Mouse (Mus musculus): Measurements from ENCODE around the gene Auts2.

Auts2 gene

DNA sequence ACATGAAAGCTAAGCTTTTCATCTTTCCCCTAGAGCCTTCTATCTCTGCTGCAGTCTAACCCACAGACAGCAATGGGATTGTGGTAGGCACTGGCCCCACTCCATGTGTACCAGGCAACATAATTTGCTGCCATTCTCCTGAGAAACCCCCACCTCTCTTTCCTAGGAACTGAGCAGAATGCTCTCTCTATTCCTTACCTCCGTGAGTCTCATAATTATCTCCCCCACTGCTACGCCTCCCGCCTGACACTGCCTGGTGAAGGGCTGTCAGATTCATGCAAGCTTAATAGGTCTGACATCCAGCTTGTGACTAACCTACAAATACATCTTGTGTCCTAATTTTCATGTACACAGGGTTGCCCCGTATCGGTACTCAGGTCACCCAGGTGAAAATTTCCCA, 744.8 kb downstream of the Auts2 start:
- DNase-seq (ENCODE audit: low spot score): no peak

DNA sequence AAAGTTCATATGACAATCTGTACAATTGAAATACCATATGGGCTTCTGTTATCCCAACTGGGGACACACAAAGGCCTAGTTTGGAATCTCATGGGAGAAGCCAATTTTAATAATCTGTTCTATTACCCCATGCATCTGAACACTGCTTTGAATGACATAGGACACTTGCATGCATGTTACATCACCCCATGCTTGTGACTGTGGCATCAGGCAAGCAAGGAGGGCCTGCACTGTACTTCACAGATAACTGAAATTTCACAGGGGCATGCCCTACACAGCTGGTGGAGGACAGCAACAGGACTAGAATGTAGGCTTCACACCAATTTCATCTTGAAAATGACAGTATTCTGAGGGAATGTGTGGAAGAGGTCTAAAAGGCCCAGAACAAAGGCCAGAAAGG, 746.1 kb downstream of the Auts2 start:
- DNase-seq (ENCODE audit: low spot score): no peak

DNA sequence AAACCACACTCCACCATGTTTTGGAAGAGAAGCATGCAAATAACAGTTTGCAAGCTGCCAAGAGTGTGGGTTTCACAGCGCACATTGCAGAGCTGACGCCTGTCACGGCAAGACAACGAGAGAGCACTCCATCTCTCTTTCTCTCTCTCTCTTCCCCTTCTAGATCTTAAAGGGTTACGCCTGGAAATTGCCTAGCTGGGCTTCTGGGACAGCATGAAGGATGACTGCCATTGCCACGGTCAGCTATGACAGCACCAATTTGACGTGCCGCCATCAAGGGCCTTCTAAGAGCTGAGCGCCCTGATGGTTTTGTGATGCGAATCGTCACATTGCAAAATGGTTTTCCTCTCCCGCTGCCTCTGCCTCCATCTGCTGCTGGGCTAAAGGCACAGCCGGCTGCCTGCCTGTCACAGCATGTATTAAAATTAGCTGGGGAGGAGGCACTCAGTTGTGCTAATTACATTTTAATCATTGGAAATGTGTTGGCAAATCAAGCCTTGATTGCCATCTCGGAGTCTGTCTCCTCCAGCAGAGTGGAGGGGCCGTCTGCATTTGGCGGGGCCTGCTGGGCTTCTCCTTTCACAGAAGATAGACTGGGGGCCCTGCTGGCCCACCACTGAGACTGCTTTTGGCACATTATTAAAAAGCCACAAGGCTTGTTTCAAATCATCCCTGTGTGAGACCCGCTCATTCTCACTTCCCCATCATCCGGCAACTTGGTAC, 748.6 kb downstream of the Auts2 start:
- DNase-seq (ENCODE audit: low spot score): no peak

DNA sequence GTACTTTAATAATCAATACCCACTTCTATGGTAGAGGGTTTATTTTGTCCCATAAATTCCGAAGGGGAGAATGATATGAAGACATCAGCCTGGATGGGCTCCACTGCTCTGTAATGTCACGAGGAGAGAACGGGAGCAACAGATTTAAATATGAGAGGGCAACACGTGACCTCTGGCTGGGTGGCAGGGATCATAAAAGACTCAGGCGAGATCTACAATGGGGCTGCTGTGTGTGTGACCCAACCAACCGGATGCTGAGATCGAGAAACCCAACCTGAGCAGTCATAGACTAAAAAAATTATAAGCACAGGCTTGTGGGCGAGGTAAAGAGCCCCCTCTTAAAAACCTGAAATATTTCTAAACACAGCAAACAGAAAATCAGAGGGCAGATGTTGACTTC, 753.5 kb downstream of the Auts2 start:
- no peak for DNase-seq (ENCODE audit: low spot score)

DNA sequence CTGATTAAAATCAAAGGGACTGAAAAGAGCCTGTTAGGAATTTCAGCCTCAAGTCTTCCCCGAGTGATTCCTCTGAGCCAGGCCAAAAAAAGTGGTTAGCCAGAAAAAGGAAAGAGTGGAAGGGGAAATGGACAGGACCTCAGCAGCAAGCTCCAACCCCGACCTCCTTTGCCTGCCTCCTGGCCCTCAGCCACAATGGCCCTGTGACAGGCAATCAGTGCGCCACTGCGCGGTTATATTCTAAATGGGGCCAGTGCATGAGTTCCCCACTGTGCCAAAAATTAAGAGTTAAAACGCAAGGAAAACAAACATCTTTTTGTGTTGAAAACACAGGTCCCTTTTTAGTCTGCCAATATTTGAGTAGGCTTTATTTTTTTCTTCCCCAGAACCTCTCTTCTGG, 755.1 kb downstream of the Auts2 start:
- no peak for DNase-seq (ENCODE audit: low spot score)

DNA sequence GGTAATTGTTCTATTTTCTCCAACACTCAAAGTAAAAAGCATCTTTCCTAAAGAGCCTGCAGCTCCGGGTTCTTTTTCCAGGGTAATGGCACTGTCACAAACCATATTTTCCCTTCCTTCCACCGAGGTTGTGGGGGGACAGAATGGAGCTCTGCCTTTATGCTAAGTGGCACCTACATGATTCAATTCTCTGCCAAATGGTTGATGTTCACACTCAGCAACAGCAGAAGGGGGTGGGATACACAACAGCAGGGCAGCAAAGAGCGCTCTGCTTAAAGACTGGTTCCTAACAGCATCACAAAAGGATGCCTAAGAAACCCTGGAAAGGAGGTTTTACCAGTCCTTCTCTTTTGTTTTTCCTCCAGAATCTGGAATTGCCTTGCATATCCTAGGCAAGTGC, 759.9 kb downstream of the Auts2 start:
- no peak for DNase-seq (ENCODE audit: low spot score)

DNA sequence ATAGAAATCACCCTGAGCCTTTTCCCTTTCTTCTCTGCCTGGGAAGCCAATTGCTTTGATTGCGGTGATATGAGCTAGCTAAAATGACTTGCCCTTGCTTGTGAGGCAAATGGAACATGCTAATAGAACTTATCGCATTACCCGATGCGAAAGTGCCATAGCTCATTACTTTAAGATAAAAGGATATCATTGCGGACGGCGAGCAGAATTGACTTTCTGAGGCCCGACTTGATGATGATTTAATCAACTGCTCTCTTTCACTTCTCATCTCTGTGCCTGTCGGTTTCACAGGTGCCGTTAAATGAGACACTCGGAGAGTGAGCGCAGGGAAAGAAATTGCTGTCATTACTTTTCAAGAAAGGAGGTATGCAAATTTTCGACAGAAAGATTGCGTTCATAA, 762.1 kb downstream of the Auts2 start:
- DNase-seq (ENCODE audit: low spot score): no peak

DNA sequence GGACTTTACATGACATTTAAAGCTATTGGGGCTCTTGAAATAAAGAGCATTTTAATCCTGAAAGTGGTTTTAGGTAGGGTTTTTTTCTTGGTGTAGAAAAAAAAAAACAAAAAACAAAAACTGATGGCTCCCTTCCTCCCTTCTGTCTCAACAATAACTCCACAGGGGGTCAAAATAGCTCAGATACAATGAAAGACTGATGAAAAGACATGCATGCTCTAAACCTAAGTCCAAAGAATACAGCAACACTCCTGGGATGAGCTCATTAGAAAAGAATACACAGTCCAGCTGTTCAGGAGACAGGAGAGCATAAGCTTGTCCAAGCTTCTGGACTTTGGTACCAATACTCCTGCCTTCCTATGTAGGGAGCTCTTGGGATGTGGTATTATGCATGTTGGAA, 764.0 kb downstream of the Auts2 start:
- DNase-seq (ENCODE audit: low spot score): no peak

DNA sequence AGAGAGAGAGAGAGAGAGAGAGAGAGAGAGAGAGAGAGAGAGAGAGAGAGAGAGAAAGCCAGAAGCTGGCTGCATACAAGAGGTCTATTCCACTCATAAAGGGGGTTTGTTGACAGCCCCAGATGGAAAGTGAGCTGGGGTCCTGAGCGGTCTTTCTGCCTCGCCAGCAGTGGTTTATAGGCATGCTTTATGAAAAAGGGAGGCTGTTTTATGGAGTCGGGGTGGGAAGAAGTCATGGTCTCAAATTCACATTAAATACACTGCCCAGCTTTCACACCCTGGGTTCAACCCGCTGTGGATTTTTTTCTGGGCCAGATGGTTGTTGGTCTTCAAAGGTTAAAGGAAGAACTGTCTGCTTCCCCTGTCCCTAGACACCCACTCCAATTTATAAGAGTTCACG, 767.5 kb downstream of the Auts2 start:
- no peak for DNase-seq (ENCODE audit: low spot score)

DNA sequence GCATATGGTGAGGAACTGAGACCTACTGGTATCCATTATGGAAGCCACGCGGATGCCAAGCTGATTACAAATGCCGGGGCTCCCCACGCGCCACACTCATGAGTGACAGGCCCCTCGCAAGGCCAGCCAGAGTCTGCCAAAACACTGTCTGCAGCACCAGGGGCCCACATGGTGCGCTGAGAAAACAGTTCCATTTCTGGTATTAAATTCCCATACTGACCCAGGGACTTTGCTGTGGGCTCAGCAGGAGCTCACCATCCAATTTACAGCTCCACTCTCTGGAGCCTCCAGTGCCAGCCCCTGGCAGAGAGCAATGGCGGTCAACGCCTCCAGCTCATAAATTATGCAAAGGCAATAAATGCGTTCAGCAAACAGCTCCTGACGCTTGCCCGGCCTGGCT, 767.9 kb downstream of the Auts2 start:
- DNase-seq (ENCODE audit: low spot score): no peak

DNA sequence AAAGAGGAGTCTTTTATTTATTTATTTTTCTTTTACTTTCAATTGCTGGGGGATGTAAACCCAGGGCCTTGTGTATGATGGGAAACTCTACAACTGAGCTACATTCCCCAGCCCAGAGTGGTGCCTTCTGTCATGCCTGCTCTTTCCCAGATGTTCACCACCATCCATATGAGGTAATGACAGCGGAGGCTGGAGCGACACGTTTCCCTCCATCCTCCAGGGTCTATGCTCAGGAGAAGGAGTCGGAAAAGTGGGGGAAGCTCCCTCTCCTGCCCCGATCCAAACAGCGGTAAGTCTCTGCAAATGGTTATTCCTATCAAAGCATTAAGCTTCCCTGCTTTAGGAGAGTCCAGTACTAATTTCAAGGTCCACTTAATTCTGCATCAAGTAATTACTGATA, 768.4 kb downstream of the Auts2 start:
- no peak for DNase-seq (ENCODE audit: low spot score)

DNA sequence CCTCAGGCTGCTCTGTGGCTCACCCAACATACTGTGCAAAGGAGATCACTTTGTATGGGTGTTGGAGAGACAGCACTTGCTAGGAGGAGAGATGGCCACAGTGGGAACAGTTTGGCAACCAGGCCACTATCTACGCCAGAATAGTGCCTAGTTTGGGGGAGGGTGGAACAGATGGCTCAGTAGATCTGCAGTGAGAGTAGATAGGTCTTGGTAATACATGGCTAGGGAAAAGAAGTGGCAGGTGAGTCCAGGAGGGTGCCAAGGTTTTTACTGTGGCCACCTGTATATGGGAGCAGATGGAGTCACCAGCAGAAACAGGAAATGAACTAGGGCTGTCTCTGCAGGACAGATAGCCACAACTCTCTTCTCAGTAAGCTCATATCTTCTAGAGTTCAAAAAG, 770.5 kb downstream of the Auts2 start:
- no peak for DNase-seq (ENCODE audit: low spot score)

DNA sequence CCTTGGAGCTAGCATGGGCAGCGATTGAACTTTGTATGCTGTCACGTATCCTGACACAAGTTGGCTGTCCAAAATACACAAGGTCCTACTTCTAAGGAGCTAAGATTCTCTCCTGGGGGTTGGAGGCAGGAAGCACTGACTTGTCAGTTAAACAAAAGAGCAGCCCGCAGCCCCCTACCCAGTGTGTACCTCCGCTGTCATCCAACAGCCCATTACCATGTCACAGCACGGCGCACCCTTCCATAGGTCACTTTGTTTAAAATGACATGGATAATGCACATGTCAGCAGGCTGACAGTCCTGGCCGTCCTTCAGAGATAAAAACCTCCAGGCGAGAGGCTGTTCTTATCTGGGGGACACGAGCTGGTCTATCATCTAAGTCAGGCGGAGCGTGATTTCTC, 773.9 kb downstream of the Auts2 start:
- DNase-seq (ENCODE audit: low spot score): no peak

DNA sequence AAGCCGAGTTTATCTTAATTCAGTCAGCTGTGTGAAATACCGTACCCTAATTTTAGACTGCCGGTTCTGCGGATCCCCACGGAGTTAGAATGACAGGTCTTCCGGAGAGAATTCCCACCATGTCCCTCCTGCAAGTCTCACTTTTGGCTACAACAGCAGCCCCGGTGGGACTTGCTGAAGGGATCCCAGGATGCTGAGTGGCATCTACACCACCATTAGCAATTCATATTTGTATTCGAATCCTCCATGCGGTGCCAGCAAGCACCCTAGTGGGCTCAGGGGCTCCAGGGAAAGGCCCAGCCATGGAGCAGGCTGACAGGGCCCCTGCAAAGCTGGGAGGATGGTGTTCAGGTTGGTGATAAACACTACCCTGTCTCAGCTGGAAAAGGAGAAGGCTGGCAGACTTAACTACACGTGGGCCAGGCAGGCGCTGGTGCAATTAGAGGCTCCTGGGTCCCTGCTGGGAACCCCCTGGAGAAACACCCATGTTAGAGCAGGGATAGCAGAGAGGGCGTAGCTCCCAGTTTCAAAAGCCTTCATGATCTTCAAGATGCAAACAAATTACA, 775.4 kb downstream of the Auts2 start:
- no peak for DNase-seq (ENCODE audit: low spot score)

DNA sequence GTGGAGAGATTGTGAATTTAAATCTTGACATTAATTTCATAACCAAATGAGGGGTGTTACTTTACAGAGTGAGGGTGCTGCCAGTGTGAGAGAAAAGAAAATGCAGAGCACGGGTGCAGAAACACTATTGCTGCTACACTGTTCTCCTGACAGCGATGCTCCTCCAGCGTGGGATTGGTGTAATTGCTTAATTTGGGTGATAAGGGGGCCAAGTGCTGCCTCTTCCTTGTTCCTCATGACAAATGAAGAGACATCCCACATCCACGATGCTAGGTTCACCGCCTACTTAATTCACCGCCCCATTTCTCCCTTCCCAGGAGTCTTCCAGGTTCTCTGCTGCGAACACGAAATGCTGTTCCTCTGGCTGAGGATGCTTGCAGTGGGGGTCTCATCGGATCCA, 776.0 kb downstream of the Auts2 start:
- no peak for DNase-seq (ENCODE audit: low spot score)

DNA sequence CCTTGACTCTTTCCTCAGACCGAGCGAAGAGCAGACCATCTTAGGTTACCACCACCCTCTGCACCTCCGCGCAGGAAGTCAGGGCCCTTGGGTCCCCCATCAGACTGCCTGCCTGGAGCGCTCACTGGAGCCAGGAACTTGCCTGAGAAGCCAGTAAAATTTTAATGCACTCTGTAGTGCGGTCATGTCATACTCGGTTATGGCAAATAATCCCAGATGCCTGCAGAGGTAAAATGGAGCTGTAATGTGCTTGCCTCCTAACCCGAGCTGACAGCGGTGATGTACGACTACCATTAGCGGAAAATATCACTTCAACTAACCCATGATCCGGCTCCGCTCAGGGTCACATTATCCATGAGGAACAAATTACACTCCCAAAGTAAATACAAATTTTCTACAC, 783.7 kb downstream of the Auts2 start:
- DNase-seq (ENCODE audit: low spot score): no peak

DNA sequence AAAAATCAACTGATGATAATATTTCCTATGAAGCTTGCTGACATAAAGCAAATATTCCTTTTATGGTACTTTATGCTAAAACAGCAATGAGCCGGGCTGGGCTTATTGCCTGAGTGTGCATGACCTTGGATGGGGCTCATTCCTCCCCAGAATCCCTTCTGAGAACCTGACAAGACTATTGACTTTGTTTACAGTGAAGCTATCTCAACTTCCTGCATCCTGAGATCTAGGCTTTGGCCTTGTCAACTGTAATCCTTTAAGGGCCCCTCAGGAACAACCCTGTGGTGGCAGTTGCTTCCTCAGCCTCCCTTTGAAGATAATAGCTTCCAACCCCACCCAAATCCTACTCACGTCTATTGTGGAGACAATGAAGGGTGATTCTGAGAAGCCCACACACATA, 792.8 kb downstream of the Auts2 start:
- DNase-seq (ENCODE audit: low spot score): no peak

DNA sequence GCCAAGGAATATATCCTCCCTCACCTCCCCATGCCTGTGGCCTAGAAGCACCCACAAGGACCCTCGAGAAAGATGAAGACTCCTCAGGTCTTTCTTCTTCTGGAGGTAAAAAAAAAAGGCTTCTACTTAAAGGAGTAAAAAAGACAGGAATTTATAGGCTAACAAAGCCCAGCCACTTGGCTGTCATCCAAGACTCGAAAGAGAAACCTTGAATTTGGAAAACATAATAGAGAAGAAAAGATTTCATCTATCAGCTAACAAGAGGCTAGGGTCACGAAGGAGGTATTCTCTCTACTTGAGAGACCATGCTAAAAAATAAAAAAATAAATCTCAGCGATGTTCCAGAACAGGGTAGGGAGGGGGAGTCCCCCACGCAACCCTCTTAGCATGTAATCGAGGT, 793.9 kb downstream of the Auts2 start:
- no peak for DNase-seq (ENCODE audit: low spot score)

DNA sequence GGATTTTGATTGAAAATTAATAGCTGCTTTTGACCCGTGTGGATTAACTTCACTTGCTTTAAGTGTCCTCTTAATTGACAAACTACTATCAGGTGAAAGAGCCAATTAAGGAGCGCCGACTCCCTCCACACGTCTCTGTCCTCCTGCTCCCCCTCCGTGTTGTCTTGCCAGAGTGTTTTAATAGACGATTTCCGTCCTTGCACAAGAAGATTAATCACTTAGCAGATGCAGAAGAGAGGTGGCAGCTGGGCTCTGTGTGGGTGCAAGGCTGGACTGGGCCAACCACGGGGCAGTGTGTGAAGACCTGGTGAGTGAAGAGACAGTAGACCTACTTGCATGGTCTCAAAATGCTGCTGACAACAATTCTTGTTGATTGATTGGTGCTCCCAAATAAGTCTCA, 800.1 kb downstream of the Auts2 start:
- DNase-seq (ENCODE audit: low spot score): no peak

DNA sequence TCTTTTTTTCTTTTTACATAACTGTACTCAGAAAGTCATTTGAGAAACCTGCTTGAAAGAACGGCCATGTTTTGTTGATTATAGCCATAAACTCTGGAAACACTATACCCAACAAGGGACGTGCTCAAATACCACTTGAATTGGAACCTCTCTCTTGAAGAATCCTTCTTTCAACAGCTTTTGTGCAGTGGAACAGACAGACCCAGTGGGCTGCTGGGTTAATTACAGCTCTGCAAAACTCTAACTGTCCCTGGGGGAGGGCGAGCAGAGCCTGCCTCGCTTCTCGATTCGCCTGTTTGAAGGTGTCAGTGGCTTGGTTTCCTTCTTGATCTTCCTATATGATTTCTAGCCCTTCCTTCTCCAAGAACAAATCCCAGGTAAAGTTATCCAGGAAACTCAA, 805.7 kb downstream of the Auts2 start:
- no peak for DNase-seq (ENCODE audit: low spot score)

DNA sequence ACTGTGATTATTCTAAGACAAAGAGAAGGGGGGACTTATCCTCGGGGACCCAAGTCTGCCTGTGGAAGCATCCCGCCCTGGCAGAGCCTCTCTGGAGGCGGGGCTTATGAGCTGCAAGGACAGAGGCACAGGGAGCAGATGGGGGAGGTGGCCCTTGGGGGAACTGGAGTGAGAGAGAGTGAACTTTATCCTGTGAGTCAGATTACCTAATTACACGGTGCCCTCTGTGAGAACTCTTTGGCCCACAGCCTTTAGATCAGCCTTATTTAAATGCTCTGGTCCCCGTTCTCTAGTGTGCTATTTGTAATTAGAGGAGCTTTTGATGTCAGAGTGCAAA, 809.9 kb downstream of the Auts2 start:
- no peak for DNase-seq (ENCODE audit: low spot score)

DNA sequence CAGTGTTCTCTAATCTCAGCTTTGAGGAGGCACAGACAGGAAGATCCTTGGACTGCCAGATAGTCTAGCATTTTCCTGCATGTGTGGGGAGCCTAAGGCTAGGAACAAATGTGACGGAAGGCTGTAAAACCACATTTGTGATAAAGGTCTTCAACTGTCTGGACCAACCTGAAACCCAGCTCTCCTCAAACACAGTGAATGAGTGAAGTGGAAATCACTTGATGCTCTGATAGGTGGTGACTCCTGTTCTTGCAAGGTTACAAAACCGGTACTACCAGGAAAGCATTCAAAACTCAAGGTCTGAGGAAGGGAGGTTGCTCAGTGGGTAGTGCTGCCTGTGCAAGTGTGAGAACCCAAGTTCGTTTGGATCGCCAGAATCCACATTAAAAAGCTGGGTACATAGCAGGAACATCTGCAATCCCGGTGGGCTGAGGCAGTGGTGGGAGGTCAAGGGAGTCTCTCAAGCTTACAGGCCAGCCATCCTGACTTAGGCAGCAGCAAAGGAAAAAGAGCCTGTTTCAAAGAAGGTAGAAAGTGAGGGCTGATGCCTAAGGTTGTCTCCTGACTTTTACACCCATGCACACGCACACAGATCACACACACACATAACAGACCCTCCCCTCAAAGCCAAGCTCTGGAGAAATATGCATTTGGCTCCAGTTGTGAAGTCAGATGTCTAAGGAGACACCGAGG, 810.4 kb downstream of the Auts2 start:
- no peak for DNase-seq (ENCODE audit: low spot score)

DNA sequence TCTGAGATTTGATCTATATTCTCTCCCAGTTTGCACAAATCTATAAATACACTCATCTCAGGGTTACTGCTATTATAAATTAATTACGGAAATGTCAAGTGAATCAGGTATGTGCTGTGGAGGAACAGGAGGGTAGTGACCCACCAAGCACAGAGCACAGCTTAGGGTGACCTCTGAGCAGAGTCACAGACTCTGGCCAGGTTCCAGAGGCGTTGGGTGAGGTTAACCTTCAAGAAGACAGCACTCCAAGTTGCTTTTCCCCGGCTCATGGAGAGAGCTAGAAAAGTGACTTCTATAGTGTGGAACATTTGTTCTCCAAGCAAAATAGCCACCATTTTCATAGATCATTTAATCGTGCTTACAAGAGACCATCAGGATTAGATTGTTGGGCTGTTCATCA, 813.7 kb downstream of the Auts2 start:
- no peak for DNase-seq (ENCODE audit: low spot score)

DNA sequence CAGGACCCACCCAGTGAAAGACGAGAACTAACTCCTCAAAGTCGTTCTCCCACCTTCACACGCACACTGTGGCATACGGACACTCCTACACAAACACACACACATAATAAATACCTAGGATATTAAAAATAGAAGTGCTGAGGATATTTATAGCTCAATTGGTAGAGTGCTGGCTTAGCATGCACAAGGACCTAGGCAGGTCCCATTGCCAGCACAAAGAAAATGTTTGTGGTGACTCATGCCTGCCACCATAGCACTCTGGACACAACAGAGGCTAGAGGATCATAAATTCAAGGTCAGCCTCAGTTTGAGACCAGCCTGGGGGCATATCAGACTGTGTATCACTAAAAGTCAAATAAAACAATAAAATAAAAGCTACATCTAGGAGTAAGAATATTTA, 815.2 kb downstream of the Auts2 start:
- DNase-seq (ENCODE audit: low spot score): no peak

All from spleen, adult 12 weeks (tissue).